Mouse (Mus musculus) cortical plate, adult 2 months (tissue): ENCODE measurements around the gene Mthfsl.
"Not testable (repeated sequence)": the region's sequence is repeated elsewhere in the genome, so short reads cannot be mapped to it uniquely, and the experiment has no call there.

Experiments used
- CTCF ChIP-seq: fragments of 200-500 bp; IDR thresholded peaks from 2 replicates; pipeline ENCODE4 v1.5.1; 2011; ENCODE audit warnings: mild to moderate bottlenecking, control low read depth, low read length; ENCODE audit not compliant: insufficient read depth; ENCODE audit errors: extremely low read depth
- POLR2A ChIP-seq: fragments of 200-500 bp; IDR thresholded peaks from 2 replicates; pipeline ENCODE4 v1.6.1; 2011; ENCODE audit warnings: mild to moderate bottlenecking, low read length, control low read depth; ENCODE audit not compliant: insufficient read depth; ENCODE audit errors: extremely low read depth

GRCm38 (mm10) chr9:88698746-88699145, 21.4 kb downstream of the Mthfsl start:
- not testable (repeated sequence) for TF ChIP-seq CTCF, POLR2A
